Mouse (Mus musculus): ENCODE measurements around the gene Smad1.

The Smad1 gene

DNA sequence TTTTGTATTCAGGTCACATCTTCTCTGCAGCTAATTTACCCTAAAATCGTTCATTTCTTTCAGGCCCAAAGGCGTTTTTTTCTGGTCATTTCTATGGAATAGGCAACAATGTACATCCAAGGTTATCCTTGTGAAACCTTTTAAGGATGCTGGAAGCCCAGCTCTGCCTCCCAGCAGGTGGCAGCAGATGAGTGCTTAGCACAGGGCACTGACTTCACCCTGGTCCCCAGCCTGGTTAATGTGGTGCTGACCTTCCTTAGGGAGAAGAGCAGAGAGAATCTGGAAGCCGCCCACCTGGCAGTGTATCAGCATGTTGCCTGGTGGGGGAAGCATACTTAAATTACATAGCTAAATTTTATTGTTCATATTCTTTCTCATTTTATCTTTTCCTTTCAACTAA, 101.6 kb downstream of the Smad1 start:
- peak; percentile 77 for DNase-seq (ENCODE audit: low spot score)

- DNase-seq (ENCODE audit: low spot score), result peak; percentile 30
These were observed 103.8 kb downstream of the Smad1 start for GRCm38 (mm10) chr8:79295276-79296105.

- peak; percentile 96 for DNase-seq (ENCODE audit: low spot score)
These were observed 104.6 kb downstream of the Smad1 start, which contains the start of gene Mmaa for GRCm38 (mm10) chr8:79294610-79295275. Gene Mmaa, minus strand, starts transcription at chr8:79294937.

- DNase-seq (ENCODE audit: low spot score), result no peak
These were observed 105.5 kb downstream of the Smad1 start for GRCm38 (mm10) chr8:79293841-79294240.

DNA sequence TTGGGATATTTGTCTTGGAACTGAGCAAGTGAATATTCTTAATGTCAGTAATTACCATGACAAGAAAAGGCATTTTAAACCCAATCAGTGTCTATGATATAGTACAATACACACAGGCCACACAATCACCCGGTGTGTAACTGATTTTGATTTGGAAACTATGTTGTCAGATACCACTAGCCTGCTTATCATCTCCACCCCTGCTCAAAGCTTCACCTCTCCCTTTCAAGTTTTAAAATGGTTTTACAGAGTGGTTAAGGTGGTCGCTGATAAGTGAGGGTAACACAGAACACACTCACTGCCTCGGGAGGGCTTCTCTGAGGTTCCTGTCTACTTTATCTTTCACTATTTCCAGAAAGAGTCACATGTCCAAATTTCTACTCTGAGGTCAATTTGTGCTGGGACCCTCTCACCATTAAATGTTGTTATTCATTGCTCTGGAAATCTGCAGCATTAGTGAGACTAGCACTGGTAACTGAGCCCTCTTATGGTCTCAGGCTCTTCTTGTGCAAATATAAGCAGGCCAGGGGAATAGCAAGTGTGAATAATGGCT, 106.5 kb downstream of the Smad1 start:
- no peak for DNase-seq (ENCODE audit: low spot score)

- peak; percentile 23 for DNase-seq (ENCODE audit: low spot score)
These were observed 109.7 kb downstream of the Smad1 start for GRCm38 (mm10) chr8:79289592-79289991.

DNA sequence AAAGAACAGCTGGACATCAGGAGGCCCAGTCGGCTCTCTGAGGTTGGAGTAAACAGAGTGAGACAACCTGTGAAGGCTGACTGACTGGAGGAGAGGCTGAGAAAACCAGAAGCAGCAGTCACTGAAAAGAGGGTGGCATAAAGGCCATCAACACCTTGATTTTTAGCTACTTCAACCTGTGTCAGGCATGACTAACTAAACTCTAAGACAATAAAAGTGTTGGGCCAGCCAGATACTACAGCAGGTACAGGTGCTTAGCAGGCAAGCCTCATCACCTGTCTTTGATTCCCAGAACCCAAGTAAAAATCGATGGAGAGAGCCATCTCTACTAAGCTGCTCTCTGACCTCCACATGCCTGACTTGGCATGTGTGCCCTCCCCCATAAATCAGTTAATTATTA, 110.6 kb downstream of the Smad1 start:
- no peak for DNase-seq (ENCODE audit: low spot score)
